Mouse (Mus musculus): ENCODE measurements around the gene Krt87. TPM values are rescaled to one million over a fixed set of nuclear protein-coding genes. Genes with fewer than 3 reads are reported as not detected.

The Krt87 gene
- polyA plus RNA-seq (2014; fragmentation: Nextera tagmentation; extraction: Ambion mirVana) = 0.41 TPM in 1 of 2 replicates, not detected in the other

DNA sequence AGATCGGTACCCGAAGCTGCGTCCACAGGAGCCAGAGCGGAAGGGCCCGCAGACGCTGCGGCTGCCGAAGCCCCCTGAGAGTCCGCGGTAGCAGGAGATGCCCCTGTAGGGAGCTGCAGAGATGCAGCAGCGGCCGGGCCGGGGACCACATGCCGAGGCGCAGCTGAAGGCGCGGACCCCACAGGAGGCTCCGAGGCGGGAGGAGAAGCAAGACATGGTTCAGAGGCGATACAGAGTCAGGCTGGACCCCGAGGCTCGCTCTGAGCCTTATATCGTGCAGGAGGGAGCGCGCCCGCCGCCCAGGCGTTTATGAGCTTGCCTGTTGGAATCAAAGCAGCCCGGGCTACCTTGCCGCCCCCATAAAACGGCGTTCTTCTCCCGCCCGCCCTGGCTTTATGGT is at the start of gene Krt87:
Gene Krt87, minus strand, starts transcription at position 250 of the 400 bp plus-strand sequence.
- H3K27ac ChIP-seq (ENCODE audit: low read depth, low read length) = no peak within 1 kb of the TSS
- 2% methylated on average over 34 of the region's 34 CpGs for WGBS

DNA sequence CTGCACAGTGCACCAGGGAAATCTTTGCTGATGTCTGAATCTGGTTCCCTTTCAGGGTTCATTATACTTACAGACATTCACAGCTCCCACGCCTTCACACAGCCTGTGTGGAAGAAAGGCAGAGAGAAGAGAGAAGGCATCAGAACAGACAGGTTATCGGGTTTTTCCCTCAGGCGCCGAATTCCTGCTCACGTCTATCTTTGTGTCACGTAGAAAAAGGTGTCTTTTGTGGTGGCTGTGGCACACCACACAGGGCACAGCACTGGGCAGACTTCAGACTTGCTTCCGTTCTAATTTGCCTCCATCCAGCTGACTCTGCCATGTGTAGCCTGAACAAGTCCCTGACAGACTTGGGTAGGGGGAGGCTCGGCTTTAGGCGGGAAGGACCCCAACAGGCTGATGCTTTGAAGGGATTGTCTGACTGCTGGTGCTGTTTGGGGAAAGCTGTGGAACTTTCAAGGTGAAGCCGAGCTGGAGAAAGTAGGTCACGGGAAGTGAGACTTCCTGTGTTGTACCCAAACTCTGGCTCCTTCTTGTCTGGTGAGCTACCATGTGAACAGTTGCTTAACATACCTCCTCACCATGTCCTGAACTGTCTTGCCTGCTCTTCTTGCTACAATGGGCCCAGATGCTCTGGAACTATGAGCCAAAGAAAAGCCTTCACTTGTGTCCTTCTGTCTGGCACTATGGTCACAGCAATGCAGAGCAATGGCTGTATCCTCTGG is 47.5 kb upstream of the Krt87 start:
- WGBS = 84% methylated on average over 11 of the region's 11 CpGs

More for the DNA sequence above, at the start of gene Krt87:
- peak within 1 kb of the TSS; percentile 39 for H3K4me2 ChIP-seq (ENCODE audit: low read depth)
- peaks cover 23% of the 10 kb centered on the region for H3K27me3 ChIP-seq (ENCODE audit: control insufficient read depth, insufficient read depth, low read length)
- no peak for ATAC-seq (ENCODE audit: insufficient read depth, low FRiP score, low TSS enrichment)
- DNase-seq (ENCODE audit: low spot score) = peak; percentile 44
- H3K4me3 ChIP-seq (ENCODE audit: low read depth, low read length) = peak within 1 kb of the TSS; percentile 12
- no peaks in the 10 kb centered on the region for H3K9me3 ChIP-seq (ENCODE audit: control insufficient read depth, low read length)
- no peaks in the 10 kb centered on the region for H3K36me3 ChIP-seq (ENCODE audit: control insufficient read depth, insufficient read depth, low read length)
- peaks cover 3% of the 10 kb centered on the region; the same call in 1 of the 2 replicates for H3K4me1 ChIP-seq (ENCODE audit: control insufficient read depth, insufficient read depth, low read length)
- H3K9ac ChIP-seq (ENCODE audit: low read length) = 0 out of 2 replicates have a peak within 1 kb of the TSS, but pooled peaks have one; percentile 5

DNA sequence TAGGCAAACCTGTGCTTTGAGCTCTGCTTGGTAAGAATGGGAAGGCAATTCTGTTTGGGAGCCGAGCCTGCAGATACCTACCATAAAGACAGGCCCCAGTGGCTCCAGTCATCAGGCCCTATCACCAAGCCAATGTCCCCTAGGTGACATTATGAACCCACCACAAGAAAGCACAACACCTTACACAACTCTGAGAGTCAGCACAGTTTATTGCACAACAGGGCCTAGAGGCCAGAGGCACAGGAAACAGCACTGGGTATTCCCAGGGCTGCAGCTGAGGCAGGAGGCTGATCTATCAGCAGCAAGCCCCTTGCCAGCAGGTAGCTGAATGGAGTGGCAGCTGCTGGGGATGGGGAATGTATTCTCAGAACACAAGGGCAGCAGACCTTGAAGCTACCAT is 46.3 kb upstream of the Krt87 start:
- DNase-seq (ENCODE audit: low spot score) (no peak), ATAC-seq (ENCODE audit: insufficient read depth, low FRiP score, low TSS enrichment) (no peak)
- no peaks in the 10 kb centered on the region for H3K9me3 ChIP-seq (ENCODE audit: control insufficient read depth, low read length)
- no peak overlapping the region for H3K9ac ChIP-seq (ENCODE audit: low read length)
- H3K36me3 ChIP-seq (ENCODE audit: control insufficient read depth, insufficient read depth, low read length) = no peaks in the 10 kb centered on the region
- H3K4me1 ChIP-seq (ENCODE audit: control insufficient read depth, insufficient read depth, low read length) = no peaks in the 10 kb centered on the region
- H3K27ac ChIP-seq (ENCODE audit: low read depth, low read length) = no peak overlapping the region
- H3K4me2 ChIP-seq (ENCODE audit: low read depth) = no peak overlapping the region
- 71% methylated on average over 1 of the region's 1 CpGs for WGBS
- H3K27me3 ChIP-seq (ENCODE audit: control insufficient read depth, insufficient read depth, low read length) = no peaks in the 10 kb centered on the region
- H3K4me3 ChIP-seq (ENCODE audit: low read depth, low read length) = no peak overlapping the region

More for the DNA sequence above, 47.5 kb upstream of the Krt87 start:
- H3K4me1 ChIP-seq (ENCODE audit: control insufficient read depth, insufficient read depth, low read length) = no peaks in the 10 kb centered on the region
- no peaks in the 10 kb centered on the region for H3K27me3 ChIP-seq (ENCODE audit: control insufficient read depth, insufficient read depth, low read length)
- H3K4me2 ChIP-seq (ENCODE audit: low read depth) = no peak overlapping the region
- no peaks in the 10 kb centered on the region for H3K9me3 ChIP-seq (ENCODE audit: control insufficient read depth, low read length)
- no peak for ATAC-seq (ENCODE audit: insufficient read depth, low FRiP score, low TSS enrichment)
- no peak overlapping the region for H3K4me3 ChIP-seq (ENCODE audit: low read depth, low read length)
- no peak for DNase-seq (ENCODE audit: low spot score)
- no peak overlapping the region for H3K27ac ChIP-seq (ENCODE audit: low read depth, low read length)
- H3K36me3 ChIP-seq (ENCODE audit: control insufficient read depth, insufficient read depth, low read length) = no peaks in the 10 kb centered on the region
- no peak overlapping the region for H3K9ac ChIP-seq (ENCODE audit: low read length)

DNA sequence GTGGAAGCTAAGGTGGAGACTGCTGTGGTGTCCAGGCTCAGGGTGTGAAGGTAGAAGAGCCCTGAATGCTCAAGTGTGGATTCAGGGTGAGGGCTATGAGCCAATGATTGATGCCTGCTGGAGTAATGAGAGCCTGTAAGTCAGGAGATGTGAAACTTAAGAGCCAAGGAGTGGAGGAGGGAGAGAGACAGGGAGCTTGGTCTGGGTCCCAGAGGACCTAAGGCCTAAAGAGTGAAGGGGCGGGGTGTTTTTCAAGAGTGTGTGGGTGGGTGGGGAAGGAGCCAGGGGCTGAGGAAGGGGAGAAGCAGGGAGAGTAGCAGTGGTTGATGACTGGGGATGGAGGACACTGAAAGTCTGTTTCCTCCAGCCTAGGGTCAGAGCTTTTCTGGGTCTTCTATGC is 45.0 kb upstream of the Krt87 start:
- H3K27ac ChIP-seq (ENCODE audit: low read depth, low read length) = no peak overlapping the region
- no peak overlapping the region for H3K4me2 ChIP-seq (ENCODE audit: low read depth)
- H3K27me3 ChIP-seq (ENCODE audit: control insufficient read depth, insufficient read depth, low read length) = no peaks in the 10 kb centered on the region
- DNase-seq (ENCODE audit: low spot score) = no peak
- ATAC-seq (ENCODE audit: insufficient read depth, low FRiP score, low TSS enrichment) = no peak
- H3K4me3 ChIP-seq (ENCODE audit: low read depth, low read length) = no peak overlapping the region
- no peaks in the 10 kb centered on the region for H3K9me3 ChIP-seq (ENCODE audit: control insufficient read depth, low read length)
- no peaks in the 10 kb centered on the region for H3K4me1 ChIP-seq (ENCODE audit: control insufficient read depth, insufficient read depth, low read length)
- no peaks in the 10 kb centered on the region for H3K36me3 ChIP-seq (ENCODE audit: control insufficient read depth, insufficient read depth, low read length)
- no peak overlapping the region for H3K9ac ChIP-seq (ENCODE audit: low read length)
- 85% methylated on average over 1 of the region's 1 CpGs for WGBS

DNA sequence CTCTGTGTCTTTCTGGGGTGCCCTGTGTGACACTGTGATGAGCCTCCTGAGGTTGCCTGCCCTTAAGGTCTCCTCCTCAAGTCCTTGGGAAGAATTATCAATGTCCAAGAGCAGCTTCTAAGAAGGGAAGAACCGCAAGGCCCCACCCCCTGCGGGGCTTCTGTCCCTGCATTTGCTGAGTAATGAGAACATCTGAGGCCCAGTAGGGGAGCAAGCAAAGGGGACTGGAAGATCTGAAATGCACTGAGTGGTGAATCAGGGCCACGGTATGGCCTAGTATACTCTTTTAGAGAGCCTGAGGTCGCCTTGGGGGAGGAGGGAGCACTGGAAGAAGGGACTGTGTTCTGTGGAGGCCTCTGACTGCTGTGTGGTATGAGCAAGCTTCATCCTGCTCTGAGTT is 43.5 kb upstream of the Krt87 start:
- H3K9me3 ChIP-seq (ENCODE audit: control insufficient read depth, low read length) = no peaks in the 10 kb centered on the region
- 41% methylated on average over 4 of the region's 4 CpGs for WGBS

DNA sequence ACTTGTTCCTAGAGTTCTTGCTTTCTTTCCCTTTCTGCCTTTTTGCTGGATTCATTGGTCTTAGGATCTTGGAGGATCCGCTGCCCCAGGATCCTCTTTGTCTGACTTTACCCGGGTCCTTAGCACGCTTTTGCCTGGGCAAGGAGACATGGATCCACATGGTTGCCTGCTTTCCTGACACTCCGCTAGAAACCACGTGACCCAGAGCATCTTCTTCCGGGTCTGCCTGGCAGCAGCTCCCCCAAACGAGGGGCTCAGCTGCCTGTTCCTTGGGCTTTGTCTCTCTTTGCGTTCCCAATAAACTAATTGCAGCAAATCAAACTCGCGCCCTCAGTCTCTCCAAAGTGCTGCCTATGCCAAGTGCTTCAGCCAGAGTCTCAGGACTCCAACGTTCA is 41.1 kb upstream of the Krt87 start:
- H3K27ac ChIP-seq (ENCODE audit: low read depth, low read length) = no peak overlapping the region
- H3K4me2 ChIP-seq (ENCODE audit: low read depth) = peak overlapping the region; percentile 56
- no peaks in the 10 kb centered on the region for H3K4me1 ChIP-seq (ENCODE audit: control insufficient read depth, insufficient read depth, low read length)
- H3K36me3 ChIP-seq (ENCODE audit: control insufficient read depth, insufficient read depth, low read length) = no peaks in the 10 kb centered on the region
- peak overlapping the region; percentile 49; the same call in 1 of the 2 replicates for H3K9ac ChIP-seq (ENCODE audit: low read length)
- WGBS = 34% methylated on average over 11 of the region's 11 CpGs
- no peaks in the 10 kb centered on the region for H3K27me3 ChIP-seq (ENCODE audit: control insufficient read depth, insufficient read depth, low read length)
- ATAC-seq (ENCODE audit: insufficient read depth, low FRiP score, low TSS enrichment) (no peak), DNase-seq (ENCODE audit: low spot score) (peak; percentile 20)
- H3K4me3 ChIP-seq (ENCODE audit: low read depth, low read length) = peak overlapping the region; percentile 26
- no peaks in the 10 kb centered on the region for H3K9me3 ChIP-seq (ENCODE audit: control insufficient read depth, low read length)

More for the DNA sequence above, 43.5 kb upstream of the Krt87 start:
- no peaks in the 10 kb centered on the region for H3K4me1 ChIP-seq (ENCODE audit: control insufficient read depth, insufficient read depth, low read length)
- no peak overlapping the region for H3K4me3 ChIP-seq (ENCODE audit: low read depth, low read length)
- no peak overlapping the region for H3K4me2 ChIP-seq (ENCODE audit: low read depth)
- no peaks in the 10 kb centered on the region for H3K36me3 ChIP-seq (ENCODE audit: control insufficient read depth, insufficient read depth, low read length)
- ATAC-seq (ENCODE audit: insufficient read depth, low FRiP score, low TSS enrichment) = no peak
- no peak for DNase-seq (ENCODE audit: low spot score)
- no peaks in the 10 kb centered on the region for H3K27me3 ChIP-seq (ENCODE audit: control insufficient read depth, insufficient read depth, low read length)
- H3K9ac ChIP-seq (ENCODE audit: low read length) = no peak overlapping the region
- H3K27ac ChIP-seq (ENCODE audit: low read depth, low read length) = 0 out of 2 replicates have a peak overlapping the region, but pooled peaks have one; percentile 8

DNA sequence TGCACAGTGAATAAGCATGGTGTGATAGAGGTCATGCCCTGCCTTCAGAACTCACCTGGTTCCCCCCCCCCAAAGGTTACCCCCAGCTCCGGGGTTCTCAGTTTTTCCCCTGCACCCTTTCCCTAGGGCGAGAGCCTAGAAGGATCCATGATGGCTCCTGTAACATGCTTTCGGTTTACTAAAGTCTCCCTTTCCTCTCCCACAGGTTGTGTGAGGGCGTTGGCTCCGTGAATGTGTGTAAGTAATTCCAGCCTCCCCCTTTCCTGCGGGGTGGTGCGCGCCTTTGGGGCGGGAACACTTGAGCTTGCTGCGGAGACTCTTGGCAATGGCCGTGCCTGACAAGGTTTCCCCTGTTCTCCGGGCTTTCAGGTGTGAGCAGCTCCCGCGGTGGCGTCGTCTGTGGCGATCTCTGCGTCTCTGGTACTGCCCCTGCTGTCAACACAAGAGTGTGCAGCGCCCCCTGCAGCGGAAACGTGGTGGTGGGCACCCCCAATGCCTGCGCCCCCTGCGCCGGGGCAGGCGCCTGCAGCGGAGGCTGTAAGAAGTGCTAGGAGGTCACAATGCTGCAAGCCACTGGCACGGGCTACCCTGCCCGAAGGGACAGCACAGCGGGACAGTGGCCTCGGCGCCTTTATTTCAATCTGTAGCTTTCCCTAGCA is 40.5 kb upstream of the Krt87 start:
- Histone ChIP-seq H3K9me3 (ENCODE audit: control insufficient read depth, low read length) (no peaks in the 10 kb centered on the region), H3K4me2 (ENCODE audit: low read depth) (peak overlapping the region; percentile 56), H3K36me3 (ENCODE audit: control insufficient read depth, insufficient read depth, low read length) (no peaks in the 10 kb centered on the region), H3K27ac (ENCODE audit: low read depth, low read length) (no peak overlapping the region), H3K4me3 (ENCODE audit: low read depth, low read length) (peak overlapping the region; percentile 26), H3K9ac (ENCODE audit: low read length) (peak overlapping the region; percentile 49; the same call in 1 of the 2 replicates), H3K27me3 (ENCODE audit: control insufficient read depth, insufficient read depth, low read length) (no peaks in the 10 kb centered on the region), H3K4me1 (ENCODE audit: control insufficient read depth, insufficient read depth, low read length) (no peaks in the 10 kb centered on the region)
- no peak for ATAC-seq (ENCODE audit: insufficient read depth, low FRiP score, low TSS enrichment)
- peak; percentile 72 for DNase-seq (ENCODE audit: low spot score)
- WGBS = 13% methylated on average over 31 of the region's 31 CpGs

DNA sequence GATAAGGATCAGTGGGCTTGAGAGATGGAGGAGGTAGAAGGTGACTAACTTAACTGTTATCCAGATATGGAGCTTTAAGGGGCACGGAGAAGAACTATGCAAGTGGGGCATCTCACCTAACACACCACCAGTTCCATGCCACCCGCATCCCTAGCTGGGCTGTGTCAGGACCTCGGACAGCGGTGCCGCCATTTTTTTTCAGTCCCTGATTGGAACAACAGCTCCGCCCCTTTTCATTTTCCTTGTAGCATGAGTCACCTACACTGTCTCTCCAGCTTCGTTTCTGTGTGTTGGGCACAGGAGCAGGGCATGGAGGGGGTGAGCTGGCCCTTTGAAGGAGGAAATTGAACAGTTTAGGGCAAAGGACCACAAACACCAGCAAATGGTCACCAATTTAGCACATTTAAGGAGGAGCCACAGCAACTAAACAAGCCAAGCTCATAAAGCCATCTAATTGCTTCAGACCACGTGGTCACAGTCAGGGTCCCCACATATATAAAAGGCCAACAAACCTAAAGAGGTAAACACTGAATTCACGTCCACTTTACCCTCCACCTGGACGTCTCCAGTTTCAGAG is 34.4 kb upstream of the Krt87 start, which contains the start of gene Krt86:
Gene Krt86, plus strand, starts transcription at position 527 of the 577 bp plus-strand sequence.
- Histone ChIP-seq H3K9me3 (ENCODE audit: control insufficient read depth, low read length) (no peaks in the 10 kb centered on the region), H3K4me2 (ENCODE audit: low read depth) (no peak within 1 kb of the TSS), H3K4me3 (ENCODE audit: low read depth, low read length) (no peak within 1 kb of the TSS), H3K4me1 (ENCODE audit: control insufficient read depth, insufficient read depth, low read length) (no peaks in the 10 kb centered on the region), H3K36me3 (ENCODE audit: control insufficient read depth, insufficient read depth, low read length) (no peaks in the 10 kb centered on the region), H3K27ac (ENCODE audit: low read depth, low read length) (no peak within 1 kb of the TSS), H3K9ac (ENCODE audit: low read length) (no peak within 1 kb of the TSS), H3K27me3 (ENCODE audit: control insufficient read depth, insufficient read depth, low read length) (no peaks in the 10 kb centered on the region)
- DNase-seq (ENCODE audit: low spot score) = peak; percentile 52
- 26% methylated on average over 10 of the region's 10 CpGs for WGBS
- ATAC-seq (ENCODE audit: insufficient read depth, low FRiP score, low TSS enrichment) = no peak
